Mouse (Mus musculus) left cerebral cortex, postnatal 10 days (tissue): ENCODE data around the gene Fbxo34. TPM values are rescaled to one million over a fixed set of nuclear protein-coding genes. Genes with fewer than 3 reads are reported as not detected.
"Not testable (repeated sequence)": the region's sequence is repeated elsewhere in the genome, so short reads cannot be mapped to it uniquely, and the experiment has no call there.

Source experiments
- DNase-seq, 2 experiments: peaks; one replicate each; pipeline ENCODE4 v3.0.0; 2021 to 2022; ENCODE audit warnings: low spot score in 2 of 2, mixed read lengths in 1 of 2; ENCODE audit errors: extremely low spot score in 1 of 2
- intact Hi-C: fragments of 180-260 bp; cut with DNase I; formaldehyde crosslinking; loops from one replicate; pipeline ENCODE4 v1.15.1; 2025
- total RNA-seq, 2 experiments: library from RNA; stranded (reverse); gene quantifications; 2 replicates each; pipeline ENCODE4 v1.2.3; 2021

Gene Fbxo34
- total RNA-seq, 2 experiments from 2014 or later: 59.1 to 61.7 TPM

- no peak for DNase-seq
- intact Hi-C loops: loop anchor here (10.0 kb wide), 1 partner anchor 200 kb away; no protein-coding TSS in a partner anchor
Observed at GRCm38 (mm10) chr14:47535096-47535495, 84.9 kb downstream of the Fbxo34 start.

GRCm38 (mm10) chr14:47541325-47541948 lies 91.2 kb downstream of the Fbxo34 start:
- intact Hi-C loops: no loop called here

GRCm38 (mm10) chr14:47542283-47542682 lies 92.1 kb downstream of the Fbxo34 start:
- intact Hi-C loops: no loop called here
- DNase-seq: no peak

More at GRCm38 (mm10) chr14:47541325-47541948, 91.2 kb downstream of the Fbxo34 start:
- no peak for DNase-seq

- intact Hi-C loops: no loop called here
- no peak for DNase-seq
Observed at GRCm38 (mm10) chr14:47544286-47544685, 94.1 kb downstream of the Fbxo34 start.

GRCm38 (mm10) chr14:47544877-47545276 lies 94.7 kb downstream of the Fbxo34 start:
- no peak for DNase-seq
- intact Hi-C loops: no loop called here

GRCm38 (mm10) chr14:47551668-47552067 lies 101.4 kb downstream of the Fbxo34 start:
- intact Hi-C loops: no loop called here
- no peak for DNase-seq

- intact Hi-C loops: no loop called here
- DNase-seq: no peak
Observed at GRCm38 (mm10) chr14:47553380-47553779, 103.2 kb downstream of the Fbxo34 start.

GRCm38 (mm10) chr14:47554236-47554635 lies 104.0 kb downstream of the Fbxo34 start:
- intact Hi-C loops: no loop called here
- DNase-seq: no peak

- intact Hi-C loops: no loop called here
- DNase-seq: no peak
Observed at GRCm38 (mm10) chr14:47555225-47555624, 105.0 kb downstream of the Fbxo34 start.

GRCm38 (mm10) chr14:47560714-47561113 lies 110.5 kb downstream of the Fbxo34 start:
- intact Hi-C loops: no loop called here
- DNase-seq: no peak

GRCm38 (mm10) chr14:47562530-47562929 lies 112.3 kb downstream of the Fbxo34 start:
- intact Hi-C loops: no loop called here
- DNase-seq: no peak

GRCm38 (mm10) chr14:47563106-47563505 lies 112.9 kb downstream of the Fbxo34 start:
- DNase-seq: no peak
- intact Hi-C loops: no loop called here

- intact Hi-C loops: no loop called here
- DNase-seq: peak; percentile 93 to 96
Observed at GRCm38 (mm10) chr14:47567962-47568652, 117.9 kb downstream of the Fbxo34 start.

GRCm38 (mm10) chr14:47570549-47570948 lies 120.3 kb downstream of the Fbxo34 start, which contains the start of gene Atg14:
Gene Atg14, minus strand, starts transcription at chr14:47570649.
- intact Hi-C loops, DNase-seq: not testable (repeated sequence)

GRCm38 (mm10) chr14:47572707-47573106 lies 122.5 kb downstream of the Fbxo34 start:
- DNase-seq: no peak
- intact Hi-C loops: no loop called here

- DNase-seq: no peak
- intact Hi-C loops: no loop called here
Observed at GRCm38 (mm10) chr14:47574721-47575120, 124.5 kb downstream of the Fbxo34 start.

- no peak for DNase-seq
- intact Hi-C loops: no loop called here
Observed at GRCm38 (mm10) chr14:47576687-47577086, 126.5 kb downstream of the Fbxo34 start.

- DNase-seq: peak in 1 of 2 experiments; percentile 28
Observed at GRCm38 (mm10) chr14:47578086-47578485, 127.9 kb downstream of the Fbxo34 start.

GRCm38 (mm10) chr14:47581280-47581679 lies 131.1 kb downstream of the Fbxo34 start:
- no peak for DNase-seq
- intact Hi-C loops: loop anchor here (10.0 kb wide), 1 partner anchor 784 kb away; no protein-coding TSS in a partner anchor

More at GRCm38 (mm10) chr14:47578086-47578485, 127.9 kb downstream of the Fbxo34 start:
- intact Hi-C loops: no loop called here
